In genomic region chr8:110694826-110695225, GRCm38 (mm10) we compare ENCODE assay signal across 13 mouse cellular contexts. TPM values are rescaled to one million over a fixed set of nuclear protein-coding genes. Genes with fewer than 3 reads are reported as not detected.
DNase-seq lines count a peak whose midpoint lies in the region; ATAC-seq lines count a peak whose summit lies in the region.
"Had no signal": no experiment of that assay in that cellular context is flagged by ENCODE, and none has a peak within 500 bp of the region (broad histone marks: within the 10 kb centered on the region; RNA-seq: fewer than 3 reads in every experiment).

No protein-coding gene starts in this region.

- no peak for ATAC-seq in hindbrain, embryonic 13.5 days (ENCODE audit: low FRiP score)
- no peak for ATAC-seq in hindbrain, embryonic 12.5 days (ENCODE audit: low FRiP score)
- ATAC-seq in midbrain, embryonic 13.5 days = no peak
- ATAC-seq in midbrain, embryonic 11.5 days (ENCODE audit: low FRiP score) = no peak
- ATAC-seq: intestine, embryonic 16.5 days had no signal

- 81% methylated on average over 4 of the region's 4 CpGs for WGBS in hindbrain, embryonic 13.5 days
- 80% methylated on average over 4 of the region's 4 CpGs for WGBS in hindbrain, embryonic 12.5 days
- 93% methylated on average over 4 of the region's 4 CpGs for WGBS in midbrain, embryonic 13.5 days
- 96% methylated on average over 4 of the region's 4 CpGs for WGBS in midbrain, embryonic 11.5 days

- H3K27me3 ChIP-seq in hindbrain, embryonic 13.5 days = no peaks in the 10 kb centered on the region
- no peaks in the 10 kb centered on the region for H3K27me3 ChIP-seq in hindbrain, embryonic 12.5 days
- H3K27me3 ChIP-seq in midbrain, embryonic 13.5 days = no peaks in the 10 kb centered on the region
- no peaks in the 10 kb centered on the region for H3K27me3 ChIP-seq in midbrain, embryonic 11.5 days (ENCODE audit: control insufficient read depth, insufficient read depth, low read length)
- H3K27me3 ChIP-seq: limb, embryonic 12.5 days had no signal

- DNase-seq in cerebellum, adult 11-12 months = peak; percentile 57
- no peak for DNase-seq in cerebellum, adult 11 months
- DNase-seq in midbrain, embryonic 11.5 days (ENCODE audit: low spot score, missing footprints) = no peak
- peak; percentile 19 for DNase-seq in retina, embryonic 14.5 days (ENCODE audit: low spot score)
- DNase-seq in right cerebral cortex, adult 2 months (ENCODE audit: low spot score in 2 of 2) = no peak
- DNase-seq: heart, adult 18-20 months; layer of hippocampus, adult 9-11 months; right cerebral cortex, postnatal 14 days had no signal

- peak overlapping the region; percentile 65 for H3K27ac ChIP-seq in hindbrain, embryonic 13.5 days
- H3K27ac ChIP-seq in hindbrain, embryonic 12.5 days = no peak overlapping the region
- 0 out of 2 replicates have a peak overlapping the region, but pooled peaks have one; percentile 21 for H3K27ac ChIP-seq in midbrain, embryonic 13.5 days
- H3K27ac ChIP-seq in midbrain, embryonic 11.5 days (ENCODE audit: low read depth, low read length) = no peak overlapping the region
- H3K27ac ChIP-seq: limb, embryonic 12.5 days had no signal

- H3K4me3 ChIP-seq in hindbrain, embryonic 13.5 days = no peak overlapping the region
- H3K4me3 ChIP-seq in hindbrain, embryonic 12.5 days = no peak overlapping the region
- no peak overlapping the region for H3K4me3 ChIP-seq in midbrain, embryonic 13.5 days (replicated peaks)
- H3K4me3 ChIP-seq in midbrain, embryonic 11.5 days (ENCODE audit: low read depth, low read length) = no peak overlapping the region
- H3K4me3 ChIP-seq: limb, embryonic 12.5 days had no signal

- no peak overlapping the region for H3K4me2 ChIP-seq in hindbrain, embryonic 13.5 days
- H3K4me2 ChIP-seq in hindbrain, embryonic 12.5 days (replicated peaks) = no peak overlapping the region
- no peak overlapping the region for H3K4me2 ChIP-seq in midbrain, embryonic 13.5 days (replicated peaks)
- H3K4me2 ChIP-seq in midbrain, embryonic 11.5 days = no peak overlapping the region
- H3K4me2 ChIP-seq: limb, embryonic 12.5 days had no signal

- H3K9ac ChIP-seq in hindbrain, embryonic 13.5 days = peak overlapping the region; percentile 43; the same call in 1 of the 2 replicates
- no peak overlapping the region for H3K9ac ChIP-seq in hindbrain, embryonic 12.5 days
- no peak overlapping the region for H3K9ac ChIP-seq in midbrain, embryonic 13.5 days (replicated peaks)
- H3K9ac ChIP-seq in midbrain, embryonic 11.5 days (ENCODE audit: low read length) = no peak overlapping the region
- H3K9ac ChIP-seq: limb, embryonic 12.5 days had no signal

- peaks cover 24% of the 10 kb centered on the region for H3K4me1 ChIP-seq in hindbrain, embryonic 13.5 days (replicated peaks)
- peaks cover 13% of the 10 kb centered on the region; the same call in 1 of the 2 replicates for H3K4me1 ChIP-seq in hindbrain, embryonic 12.5 days
- H3K4me1 ChIP-seq in midbrain, embryonic 13.5 days (replicated peaks) = peaks cover 12% of the 10 kb centered on the region
- no peaks in the 10 kb centered on the region for H3K4me1 ChIP-seq in midbrain, embryonic 11.5 days (ENCODE audit: control insufficient read depth, insufficient read depth, low read length)
- H3K4me1 ChIP-seq: limb, embryonic 12.5 days had no signal

- H3K36me3 ChIP-seq in hindbrain, embryonic 13.5 days = peaks cover 39% of the 10 kb centered on the region
- H3K36me3 ChIP-seq in hindbrain, embryonic 12.5 days = peaks cover 10% of the 10 kb centered on the region; the same call in 1 of the 2 replicates
- H3K36me3 ChIP-seq in midbrain, embryonic 13.5 days = peaks cover 44% of the 10 kb centered on the region
- no peaks in the 10 kb centered on the region for H3K36me3 ChIP-seq in midbrain, embryonic 11.5 days (ENCODE audit: control insufficient read depth, insufficient read depth, low read length)

- no peaks in the 10 kb centered on the region for H3K9me3 ChIP-seq in hindbrain, embryonic 13.5 days
- no peaks in the 10 kb centered on the region for H3K9me3 ChIP-seq in hindbrain, embryonic 12.5 days (replicated peaks)
- no peaks in the 10 kb centered on the region for H3K9me3 ChIP-seq in midbrain, embryonic 13.5 days
- no peaks in the 10 kb centered on the region for H3K9me3 ChIP-seq in midbrain, embryonic 11.5 days (ENCODE audit: control insufficient read depth, low read length)
- H3K9me3 ChIP-seq: limb, embryonic 12.5 days had no signal

RNA-seq across cellular contexts. Expression of gene Mtss1l, which starts 26.4 kb away (rescaled TPM):
- polyA plus RNA-seq in hindbrain, embryonic 13.5 days (2015; fragmentation: Nextera tagmentation; extraction: Ambion mirVana) = 19.0 and 20.4 TPM in 2 replicates
- 21.6 and 23.3 TPM in 2 replicates for polyA plus RNA-seq in hindbrain, embryonic 12.5 days (2016; fragmentation: Nextera tagmentation; extraction: Ambion mirVana)
- 13.7 and 16.6 TPM in 2 replicates for polyA plus RNA-seq in midbrain, embryonic 13.5 days (2015; fragmentation: Nextera tagmentation; extraction: Ambion mirVana)
- 7.4 and 9.6 TPM in 2 replicates for polyA plus RNA-seq in midbrain, embryonic 11.5 days (2014; fragmentation: Nextera tagmentation; extraction: Ambion mirVana)

Comparison
In these comparisons a context has a peak if more than half of its experiments do, and no peak if none do; other contexts are left out.
1. DNase-seq: peak in cerebellum, adult 11-12 months (single experiment) and retina, embryonic 14.5 days (single experiment); none in cerebellum, adult 11 months (single experiment), midbrain, embryonic 11.5 days (single experiment) and right cerebral cortex, adult 2 months (0 of 2).
2. H3K27ac ChIP-seq: peak in hindbrain, embryonic 13.5 days (single experiment) and midbrain, embryonic 13.5 days (single experiment); none in hindbrain, embryonic 12.5 days (single experiment) and midbrain, embryonic 11.5 days (single experiment).